Mouse (Mus musculus) embryonic fibroblast, embryonic 13.5 days (primary cell): Measurements from ENCODE around the gene Prn. TPM values are rescaled to one million over a fixed set of nuclear protein-coding genes. Genes with fewer than 3 reads are reported as not detected.

Experiments used
- H3K27ac ChIP-seq: 2 replicates; pipeline ENCODE4 v1.5.1; 2012; ENCODE audit warnings: low read length, control low read depth, inconsistent platforms; ENCODE audit not compliant: insufficient read depth
- H3K4me1 ChIP-seq: 2 replicates; pipeline ENCODE4 v1.6.1; 2011; ENCODE audit warnings: low read length; ENCODE audit not compliant: control insufficient read depth, insufficient read depth
- H3K4me3 ChIP-seq: 2 replicates; pipeline ENCODE4 v1.5.1; 2011; ENCODE audit warnings: mild to moderate bottlenecking, control low read depth, low read length; ENCODE audit not compliant: insufficient read depth
- CTCF ChIP-seq: IDR thresholded peaks from 2 replicates; pipeline ENCODE4 v1.5.1; 2011; ENCODE audit warnings: mild to moderate bottlenecking, control low read depth, low read length, moderate library complexity, borderline replicate concordance; ENCODE audit not compliant: insufficient read depth
- POLR2A ChIP-seq: IDR thresholded peaks from 2 replicates; pipeline ENCODE4 v1.6.1; 2011; ENCODE audit warnings: low read depth, mild to moderate bottlenecking, control low read depth, low read length, moderate library complexity
- polyA plus RNA-seq: library from polyadenylated mRNA; stranded (reverse); fragments of >200 nt; gene quantifications from 2 replicates; pipeline ENCODE4 v1.2.4, GENCODE M21; 2011; ENCODE audit warnings: low read depth; ENCODE audit not compliant: missing spikeins, insufficient read length

Prn gene
- polyA plus RNA-seq = not detected in 2 replicates

GRCm38 (mm10) chr2:131909683-131910572, at the start of gene Prn, which contains the start of gene Prnp:
Gene Prn (plus strand): TSS chr2:131909957.
Gene Prnp (plus strand): TSS chr2:131909928.
- TF ChIP-seq CTCF = no peak
- TF ChIP-seq POLR2A = peak; percentile 98
- H3K4me3 ChIP-seq = peak within 1 kb of the TSS; percentile 77
- peaks cover 8% of the 10 kb centered on the region for H3K4me1 ChIP-seq

DNA sequence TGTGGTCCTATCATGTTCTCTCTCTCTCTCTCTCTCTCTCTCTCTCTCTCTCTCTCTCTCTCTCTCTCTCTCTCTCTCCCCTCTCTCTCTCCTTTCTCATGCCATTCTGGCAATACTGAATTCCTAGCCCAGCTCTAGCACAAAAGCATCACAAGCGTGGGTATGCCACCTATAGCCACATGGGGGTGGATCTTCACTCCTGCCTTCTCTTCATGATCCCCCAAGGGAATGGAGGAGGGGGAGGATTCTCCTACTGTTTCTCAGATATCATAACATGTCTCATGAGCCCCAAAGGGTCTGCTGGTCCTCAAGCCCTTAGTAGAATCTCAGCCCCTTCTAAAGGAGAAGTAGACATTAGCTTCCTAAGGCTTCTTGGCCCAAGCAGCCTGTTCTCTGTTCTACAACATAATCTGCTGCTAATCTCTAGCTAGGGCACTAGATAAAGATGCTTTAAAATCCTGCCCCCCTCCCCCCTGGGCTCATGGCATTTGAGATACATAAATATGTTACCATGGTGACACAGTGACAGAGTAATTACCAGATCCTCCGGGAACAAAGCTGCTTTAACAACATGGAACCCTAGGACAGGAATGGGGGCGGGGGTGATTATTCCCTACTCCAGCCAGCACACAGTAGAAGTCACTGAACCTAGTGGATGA, 47.0 kb upstream of the Prn start:
- H3K27ac ChIP-seq = no peak overlapping the region
- no peak for TF ChIP-seq POLR2A
- no peak for TF ChIP-seq CTCF
- no peak overlapping the region for H3K4me3 ChIP-seq
- no peaks in the 10 kb centered on the region for H3K4me1 ChIP-seq

More at GRCm38 (mm10) chr2:131909683-131910572, at the start of gene Prn, which contains the start of gene Prnp:
- H3K27ac ChIP-seq = peak within 1 kb of the TSS; percentile 74

DNA sequence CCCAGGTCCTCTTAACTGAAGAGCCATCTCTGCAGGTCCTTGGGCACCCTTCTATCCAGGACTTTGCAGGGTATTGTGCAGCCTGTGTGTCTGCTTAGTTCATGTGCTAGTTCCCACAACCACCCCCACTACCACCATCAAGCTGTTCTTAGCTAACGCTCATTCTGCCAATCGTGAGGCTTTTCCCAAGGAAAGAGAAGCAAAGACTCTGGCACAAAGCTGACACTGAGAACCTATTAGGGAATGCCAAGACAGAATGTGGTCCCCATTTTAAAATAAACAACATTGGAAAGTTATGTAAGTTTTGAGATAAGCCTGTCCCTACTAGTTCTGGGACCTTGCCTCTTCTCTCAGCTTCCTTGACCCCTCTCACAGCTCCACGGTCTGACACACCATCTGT, 46.3 kb upstream of the Prn start:
- Histone ChIP-seq H3K4me1 (no peaks in the 10 kb centered on the region), H3K27ac (no peak overlapping the region), H3K4me3 (no peak overlapping the region)
- TF ChIP-seq CTCF = no peak
- TF ChIP-seq POLR2A = no peak

- Histone ChIP-seq H3K4me1 (no peaks in the 10 kb centered on the region), H3K4me3 (no peak overlapping the region), H3K27ac (no peak overlapping the region)
- no peak for TF ChIP-seq POLR2A
- TF ChIP-seq CTCF = no peak
These were observed 45.4 kb upstream of the Prn start for GRCm38 (mm10) chr2:131864262-131864796.

DNA sequence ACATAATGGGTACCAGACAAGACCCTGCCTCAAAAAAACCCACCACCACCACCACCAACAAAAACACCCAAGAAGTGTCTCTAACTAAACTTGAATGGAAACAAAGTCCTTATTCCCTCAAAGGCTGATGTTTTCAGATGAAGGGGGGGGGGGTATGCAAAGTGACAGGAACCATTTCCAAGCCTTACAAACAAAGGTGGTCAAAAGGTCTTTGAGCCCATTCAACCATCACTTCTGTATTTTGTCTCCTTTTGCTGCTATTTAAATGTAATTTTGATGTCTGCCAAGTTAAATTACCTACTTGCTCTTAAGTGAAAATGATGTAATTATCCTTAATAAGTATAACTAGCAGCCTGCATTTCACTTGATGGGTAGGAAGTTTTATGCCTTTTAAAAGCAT, 43.1 kb upstream of the Prn start:
- Histone ChIP-seq H3K4me1 (no peaks in the 10 kb centered on the region), H3K27ac (no peak overlapping the region), H3K4me3 (no peak overlapping the region)
- TF ChIP-seq CTCF = no peak
- TF ChIP-seq POLR2A = no peak

DNA sequence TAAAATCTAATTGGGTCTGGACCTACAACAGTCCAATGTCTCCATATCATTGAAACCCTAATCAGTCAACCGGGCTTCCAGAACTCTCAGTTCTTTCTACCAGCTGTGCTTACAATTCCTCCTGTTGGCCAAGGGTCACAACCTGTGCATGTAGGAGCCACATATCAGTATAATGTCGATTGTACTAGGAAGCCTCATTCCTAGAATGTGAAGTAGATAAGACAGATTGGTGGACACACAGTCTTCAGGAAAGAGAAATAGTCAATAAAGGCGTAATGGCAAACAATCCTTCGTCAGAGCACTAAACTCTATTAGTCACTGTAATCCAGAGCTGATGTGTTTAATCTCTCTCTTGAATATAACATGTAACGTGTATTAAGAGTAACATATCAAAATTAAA, 40.8 kb upstream of the Prn start:
- no peak for TF ChIP-seq CTCF
- TF ChIP-seq POLR2A = no peak

DNA sequence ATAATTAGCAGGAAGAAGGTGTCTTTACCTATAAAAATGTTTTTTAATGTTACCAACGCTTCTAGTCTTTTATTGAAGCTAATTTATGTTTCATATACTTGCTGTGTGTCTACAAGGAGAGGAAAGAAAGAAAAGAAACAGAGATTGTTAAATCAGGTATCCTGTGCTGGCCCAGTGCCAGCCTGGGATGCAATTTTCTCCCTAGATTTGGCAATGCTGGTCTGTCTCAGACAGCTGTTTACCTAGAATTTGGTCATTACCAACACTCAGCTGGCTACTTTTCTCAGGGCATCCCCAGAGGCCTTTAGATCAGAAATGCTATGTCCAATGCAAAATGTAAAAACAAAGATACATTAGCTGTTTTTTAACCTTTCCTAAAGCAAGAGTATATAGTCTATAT, 36.4 kb upstream of the Prn start:
- TF ChIP-seq POLR2A (no peak), CTCF (no peak)
- Histone ChIP-seq H3K27ac (no peak overlapping the region), H3K4me1 (peaks cover 3% of the 10 kb centered on the region; the same call in 1 of the 2 replicates), H3K4me3 (no peak overlapping the region)

More for the DNA sequence above, 40.8 kb upstream of the Prn start:
- Histone ChIP-seq H3K4me1 (no peaks in the 10 kb centered on the region), H3K4me3 (no peak overlapping the region), H3K27ac (no peak overlapping the region)

DNA sequence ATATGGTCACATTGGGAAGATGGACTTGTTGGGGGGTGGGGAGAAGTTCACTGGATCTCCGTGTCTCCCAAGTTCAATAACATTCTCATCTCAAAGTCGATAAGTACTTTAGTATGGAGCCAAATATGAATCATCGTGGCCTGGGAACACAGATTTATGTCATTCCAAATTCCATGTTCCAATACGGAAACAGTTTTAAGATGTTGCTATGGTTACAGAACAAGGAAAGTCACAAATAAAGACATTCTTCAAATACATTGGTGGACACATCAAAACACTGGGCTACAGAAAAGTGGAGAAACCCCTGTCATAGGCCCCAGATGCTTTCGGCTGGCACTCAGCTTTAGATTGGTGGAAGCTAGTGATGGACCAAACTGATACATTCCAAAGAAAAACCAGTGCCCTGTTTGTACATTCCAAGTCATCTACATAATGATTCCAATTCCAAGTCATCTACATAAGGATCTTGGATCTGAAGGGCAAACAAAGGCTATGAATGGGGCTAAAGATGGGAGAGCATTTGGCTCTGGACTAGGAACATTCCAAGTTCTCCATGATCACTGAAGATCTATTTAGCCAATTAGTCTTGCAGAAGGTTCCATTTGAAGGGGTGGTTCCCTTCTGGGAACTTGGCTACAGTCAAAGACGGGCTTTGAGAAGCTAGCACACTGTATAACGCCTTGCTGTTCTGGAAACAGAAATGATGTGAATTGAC, 33.0 kb upstream of the Prn start:
- Histone ChIP-seq H3K4me3 (no peak overlapping the region), H3K4me1 (peaks cover 3% of the 10 kb centered on the region; the same call in 1 of the 2 replicates), H3K27ac (peak overlapping the region; percentile 21; the same call in 1 of the 2 replicates)
- TF ChIP-seq POLR2A = no peak
- no peak for TF ChIP-seq CTCF

GRCm38 (mm10) chr2:131881766-131882165, 28.0 kb upstream of the Prn start:
- Histone ChIP-seq H3K4me1 (peaks cover 3% of the 10 kb centered on the region; the same call in 1 of the 2 replicates), H3K27ac (no peak overlapping the region), H3K4me3 (no peak overlapping the region)
- TF ChIP-seq POLR2A (no peak), CTCF (no peak)
